In genomic region chr2:143916229-143916628, GRCm38 (mm10) we compare ENCODE assay signal across 8 mouse cellular contexts. TPM values are rescaled to one million over a fixed set of nuclear protein-coding genes. Genes with fewer than 3 reads are reported as not detected.
DNase-seq lines count a peak whose midpoint lies in the region; ATAC-seq and TF ChIP-seq lines count a peak whose summit lies in the region.

No protein-coding gene starts in this region.

- no peak for TF ChIP-seq CTCF in cortical plate, adult 2 months (IDR thresholded peaks at IDR 0.05; ENCODE audit: extremely low read depth, insufficient read depth, low read length)
- no peak for TF ChIP-seq CTCF in hindbrain, postnatal 0 days (IDR thresholded peaks at IDR 0.05; ENCODE audit: low read depth)

- H3K27ac ChIP-seq in cortical plate, adult 2 months (ENCODE audit: insufficient read depth, low read length) = no peak overlapping the region
- peak overlapping the region; percentile 97; the same call in 1 of the 2 replicates for H3K27ac ChIP-seq in hindbrain, postnatal 0 days
- peak overlapping the region; percentile 97 for H3K27ac ChIP-seq in limb, embryonic 15.5 days
- peak overlapping the region; percentile 88; the same call in 1 of the 2 replicates for H3K27ac ChIP-seq in midbrain, embryonic 16.5 days (ENCODE audit: low read length)

- no peaks in the 10 kb centered on the region for H3K36me3 ChIP-seq in hindbrain, postnatal 0 days (ENCODE audit: insufficient read depth, low read length)
- H3K36me3 ChIP-seq in limb, embryonic 15.5 days = no peaks in the 10 kb centered on the region
- H3K36me3 ChIP-seq in midbrain, embryonic 16.5 days (ENCODE audit: control insufficient read depth, insufficient read depth, low read length) = no peaks in the 10 kb centered on the region

- peak overlapping the region; percentile 62 for H3K4me3 ChIP-seq in cortical plate, adult 2 months (ENCODE audit: insufficient read depth, low read length)
- peak overlapping the region; percentile 87 for H3K4me3 ChIP-seq in hindbrain, postnatal 0 days (ENCODE audit: low read length)
- H3K4me3 ChIP-seq in limb, embryonic 15.5 days = peak overlapping the region; percentile 73
- peak overlapping the region; percentile 65 for H3K4me3 ChIP-seq in midbrain, embryonic 16.5 days (ENCODE audit: low read depth, low read length)

- no peaks in the 10 kb centered on the region for H3K27me3 ChIP-seq in hindbrain, postnatal 0 days (ENCODE audit: insufficient read depth, low read length)
- no peaks in the 10 kb centered on the region for H3K27me3 ChIP-seq in limb, embryonic 15.5 days
- H3K27me3 ChIP-seq in midbrain, embryonic 16.5 days (ENCODE audit: control insufficient read depth, insufficient read depth, low read depth, low read length) = no peaks in the 10 kb centered on the region

- no peak for TF ChIP-seq POLR2A in cortical plate, adult 2 months (IDR thresholded peaks at IDR 0.05; ENCODE audit: extremely low read depth, insufficient read depth, low read length)

- H3K4me2 ChIP-seq in hindbrain, postnatal 0 days (ENCODE audit: low read depth, low read length) = peak overlapping the region; percentile 71
- peak overlapping the region; percentile 71 for H3K4me2 ChIP-seq in limb, embryonic 15.5 days
- H3K4me2 ChIP-seq in midbrain, embryonic 16.5 days (ENCODE audit: low read length) = peak overlapping the region; percentile 75

- DNase-seq in right cerebral cortex, adult 18-20 months = peak; percentile 28
- no peak for DNase-seq in right cerebral cortex, postnatal 4 days
- peak; percentile 18 for DNase-seq in hindbrain, postnatal 0 days (ENCODE audit: low spot score)
- DNase-seq in ovary, postnatal 14 days (ENCODE audit: low spot score) = no peak
- no peak for DNase-seq in gastrocnemius, adult 18-20 months (ENCODE audit: low spot score)

- no peaks in the 10 kb centered on the region for H3K9me3 ChIP-seq in hindbrain, postnatal 0 days (ENCODE audit: low read length)
- H3K9me3 ChIP-seq in limb, embryonic 15.5 days = no peaks in the 10 kb centered on the region
- no peaks in the 10 kb centered on the region for H3K9me3 ChIP-seq in midbrain, embryonic 16.5 days (replicated peaks; ENCODE audit: control insufficient read depth, low read length, poor library complexity, severe bottlenecking)

- peaks cover 1% of the 10 kb centered on the region; the same call in 1 of the 2 replicates for H3K4me1 ChIP-seq in cortical plate, adult 2 months (ENCODE audit: control insufficient read depth, insufficient read depth, low read length)
- peaks cover 8% of the 10 kb centered on the region for H3K4me1 ChIP-seq in hindbrain, postnatal 0 days (ENCODE audit: insufficient read depth, low read length)
- H3K4me1 ChIP-seq in limb, embryonic 15.5 days = peaks cover 22% of the 10 kb centered on the region
- H3K4me1 ChIP-seq in midbrain, embryonic 16.5 days (ENCODE audit: control insufficient read depth, insufficient read depth, low read length) = peaks cover 28% of the 10 kb centered on the region

- 6% methylated on average over 5 of the region's 5 CpGs for WGBS in hindbrain, postnatal 0 days
- WGBS in limb, embryonic 15.5 days = 3% methylated on average over 5 of the region's 5 CpGs
- WGBS in midbrain, embryonic 16.5 days = 7% methylated on average over 5 of the region's 5 CpGs

- no peak for ATAC-seq in hindbrain, postnatal 0 days
- no peak for ATAC-seq in limb, embryonic 15.5 days (ENCODE audit: insufficient number of reproducible peaks, low FRiP score, low TSS enrichment, low read depth)
- no peak for ATAC-seq in midbrain, embryonic 16.5 days

- H3K9ac ChIP-seq in hindbrain, postnatal 0 days (replicated peaks; ENCODE audit: low read length) = peak overlapping the region; percentile 92
- H3K9ac ChIP-seq in limb, embryonic 15.5 days = peak overlapping the region; percentile 71
- peak overlapping the region; percentile 75 for H3K9ac ChIP-seq in midbrain, embryonic 16.5 days (ENCODE audit: low read depth, low read length)

RNA-seq across cellular contexts. Expression of gene Dstn, which starts 1.1 kb away (rescaled TPM):
- 128 and 132 TPM in 2 replicates for polyA plus RNA-seq in cortical plate, adult 2 months (2012; rRNA removed)
- total RNA-seq in hindbrain, postnatal 0 days (2014; rRNA removed) = 197 and 198 TPM in 2 replicates
- 409 and 418 TPM in 2 replicates for polyA plus RNA-seq in hindbrain, postnatal 0 days (2015; fragmentation: Nextera tagmentation; extraction: Ambion mirVana)
- 458 and 484 TPM in 2 replicates for polyA plus RNA-seq in limb, embryonic 15.5 days (2015; fragmentation: Nextera tagmentation; extraction: Ambion mirVana)
- polyA plus RNA-seq in midbrain, embryonic 16.5 days (2015; fragmentation: Nextera tagmentation; extraction: Ambion mirVana) = 429 and 431 TPM in 2 replicates
- total RNA-seq in gastrocnemius, adult 18-20 months (2021) = 10 to 100 TPM; 22.0 to 27.3 TPM

RNA-seq across cellular contexts. Expression of gene Bfsp1, which starts 53.3 kb away (rescaled TPM):
- polyA plus RNA-seq in cortical plate, adult 2 months (2012; rRNA removed) = 0.81 and 0.98 TPM in 2 replicates
- 0.90 and 1.9 TPM in 2 replicates for total RNA-seq in hindbrain, postnatal 0 days (2014; rRNA removed)
- 2.2 and 2.3 TPM in 2 replicates for polyA plus RNA-seq in hindbrain, postnatal 0 days (2015; fragmentation: Nextera tagmentation; extraction: Ambion mirVana)
- polyA plus RNA-seq in limb, embryonic 15.5 days (2015; fragmentation: Nextera tagmentation; extraction: Ambion mirVana) = 2.8 and 2.9 TPM in 2 replicates
- polyA plus RNA-seq in midbrain, embryonic 16.5 days (2015; fragmentation: Nextera tagmentation; extraction: Ambion mirVana) = 1.7 and 2.0 TPM in 2 replicates
- not detected for total RNA-seq in gastrocnemius, adult 18-20 months (2021)

Comparison
In these comparisons a context has a peak if more than half of its experiments do, and no peak if none do; other contexts are left out.
1. DNase-seq: peak in right cerebral cortex, adult 18-20 months (single experiment) and hindbrain, postnatal 0 days (single experiment); none in right cerebral cortex, postnatal 4 days (single experiment), ovary, postnatal 14 days (single experiment) and gastrocnemius, adult 18-20 months (single experiment).
2. Peak in every context shown above with its lines, with median percentiles within 50 percentile points of each other: H3K4me3 ChIP-seq, H3K4me2 ChIP-seq and H3K9ac ChIP-seq.